Mouse (Mus musculus) thymus, adult 2 months (tissue): ENCODE data around the gene Abi3bp.

ENCODE experiments used
- CTCF ChIP-seq: fragments of 200-500 bp; IDR thresholded peaks from 2 replicates; pipeline ENCODE4 v1.5.1; 2012; ENCODE audit warnings: mild to moderate bottlenecking, control low read depth, low read length, moderate library complexity, borderline replicate concordance; ENCODE audit not compliant: control insufficient read depth, poor library complexity, insufficient read depth; ENCODE audit errors: extremely low read depth
- POLR2A ChIP-seq: fragments of 200-500 bp; IDR thresholded peaks from 2 replicates; pipeline ENCODE4 v1.6.1; 2012; ENCODE audit warnings: mild to moderate bottlenecking, low read length, control low read depth, moderate library complexity; ENCODE audit not compliant: control insufficient read depth, poor library complexity, insufficient read depth; ENCODE audit errors: extremely low read depth

GRCm38 (mm10) chr16:56696448-56696847 is 218.8 kb downstream of the Abi3bp start:
- TF ChIP-seq CTCF (no peak), POLR2A (no peak)
